Mouse (Mus musculus) lung, postnatal 0 days (tissue): ENCODE data around the gene Cln5.

Source experiments
- CTCF ChIP-seq: IDR thresholded peaks from 2 replicates; pipeline ENCODE4 v1.5.1; 2016; ENCODE audit warnings: antibody characterized with exemption, mild to moderate bottlenecking
- EP300 ChIP-seq: IDR thresholded peaks from 2 replicates; pipeline ENCODE4 v1.6.1; 2016; ENCODE audit warnings: antibody characterized with exemption, mild to moderate bottlenecking, control low read depth

DNA sequence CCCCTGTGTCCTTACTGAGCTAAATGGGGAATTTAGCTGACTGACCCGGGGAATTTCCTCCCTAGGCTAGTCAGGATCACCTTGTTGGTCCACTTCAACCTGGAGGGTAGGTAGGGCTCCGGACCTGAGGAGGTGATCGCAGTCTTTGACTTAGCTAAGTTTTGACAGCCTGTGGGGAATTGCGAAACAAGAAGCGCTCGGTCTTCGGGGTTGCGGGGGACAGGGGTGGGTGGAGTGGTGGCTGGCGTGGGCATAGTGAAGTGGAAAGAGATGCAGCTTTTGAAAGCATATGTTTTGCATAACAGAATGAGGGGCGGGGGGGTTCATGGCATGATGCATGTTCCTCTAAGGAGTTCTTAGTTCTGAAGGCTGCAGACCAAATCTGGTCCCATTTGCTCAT lies 774 bp downstream of the Cln5 start:
- no peak for TF ChIP-seq CTCF
- no peak for TF ChIP-seq EP300
